Mouse (Mus musculus): ENCODE data around the gene Pla2g4e. TPM values are rescaled to one million over a fixed set of nuclear protein-coding genes. Genes with fewer than 3 reads are reported as not detected.
"Not testable (repeated sequence)": the region's sequence is repeated elsewhere in the genome, so short reads cannot be mapped to it uniquely, and the experiment has no call there.

The Pla2g4e gene
- polyA plus RNA-seq, 1 experiment from 2014 or later = not detected

DNA sequence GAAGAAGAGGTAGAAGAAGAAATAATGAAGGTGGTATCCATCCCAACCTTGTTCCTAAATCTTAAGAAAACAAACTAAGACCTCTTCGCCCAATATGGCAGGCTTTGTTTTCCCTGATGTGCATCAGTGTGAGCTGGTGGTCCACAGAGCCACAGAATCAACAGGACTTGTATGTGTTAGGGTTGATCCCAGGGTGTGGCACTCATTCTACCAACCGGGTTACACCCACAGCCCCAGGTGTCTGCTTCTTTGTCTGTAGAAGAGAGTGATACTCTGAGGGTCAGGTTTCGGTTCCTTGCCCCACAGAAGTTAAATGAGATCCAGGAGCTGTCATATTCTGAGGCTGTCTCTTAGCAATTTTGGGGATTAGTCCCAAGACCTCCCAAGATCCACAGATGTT lies 16.2 kb upstream of the Pla2g4e start:
- Histone ChIP-seq H3K9me3 (ENCODE audit: low read depth, low read length) (no peaks in the 10 kb centered on the region), H3K4me1 (ENCODE audit: insufficient read depth) (no peaks in the 10 kb centered on the region), H3K27me3 (ENCODE audit: insufficient read depth, low read length) (no peaks in the 10 kb centered on the region), H3K4me2 (no peak overlapping the region), H3K36me3 (ENCODE audit: insufficient read depth) (no peaks in the 10 kb centered on the region), H3K9ac (no peak overlapping the region), H3K27ac (ENCODE audit: low read depth) (no peak overlapping the region), H3K4me3 (ENCODE audit: low read depth, low read length) (no peak overlapping the region)
- DNase-seq (no peak), ATAC-seq (ENCODE audit: insufficient read depth) (no peak)
- WGBS = 59% methylated on average over 3 of the region's 3 CpGs
- no peak for TF ChIP-seq CTCF (IDR thresholded peaks at IDR 0.05; ENCODE audit: low read depth)

DNA sequence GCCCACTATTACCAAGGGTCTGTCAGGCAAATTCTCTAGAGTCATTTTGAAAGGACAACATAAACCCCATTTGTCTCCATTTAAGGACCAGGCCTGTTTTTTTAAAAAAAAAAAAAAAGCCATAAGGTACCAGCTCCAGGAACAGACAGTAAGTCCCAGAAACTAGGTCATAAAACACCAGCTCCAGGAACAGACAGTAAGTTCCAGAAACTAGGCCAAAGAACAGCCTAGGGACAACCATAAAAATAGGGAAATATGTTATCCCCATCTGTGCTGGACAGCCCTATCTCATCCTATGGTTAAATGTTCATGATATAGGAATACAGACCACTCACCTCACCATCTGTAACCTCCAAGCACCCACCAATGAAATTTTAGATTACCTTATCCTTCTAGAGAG lies 11.1 kb upstream of the Pla2g4e start:
- no peaks in the 10 kb centered on the region for H3K36me3 ChIP-seq (ENCODE audit: insufficient read depth)
- H3K4me1 ChIP-seq (ENCODE audit: insufficient read depth) = no peaks in the 10 kb centered on the region
- H3K4me2 ChIP-seq = no peak overlapping the region
- no peak overlapping the region for H3K9ac ChIP-seq
- H3K4me3 ChIP-seq (ENCODE audit: low read depth, low read length) = no peak overlapping the region
- H3K9me3 ChIP-seq (ENCODE audit: low read depth, low read length) = no peaks in the 10 kb centered on the region
- ATAC-seq (ENCODE audit: insufficient read depth) (no peak), DNase-seq (no peak)
- no peak for TF ChIP-seq CTCF (IDR thresholded peaks at IDR 0.05; ENCODE audit: low read depth)
- H3K27ac ChIP-seq (ENCODE audit: low read depth) = no peak overlapping the region
- H3K27me3 ChIP-seq (ENCODE audit: insufficient read depth, low read length) = no peaks in the 10 kb centered on the region

DNA sequence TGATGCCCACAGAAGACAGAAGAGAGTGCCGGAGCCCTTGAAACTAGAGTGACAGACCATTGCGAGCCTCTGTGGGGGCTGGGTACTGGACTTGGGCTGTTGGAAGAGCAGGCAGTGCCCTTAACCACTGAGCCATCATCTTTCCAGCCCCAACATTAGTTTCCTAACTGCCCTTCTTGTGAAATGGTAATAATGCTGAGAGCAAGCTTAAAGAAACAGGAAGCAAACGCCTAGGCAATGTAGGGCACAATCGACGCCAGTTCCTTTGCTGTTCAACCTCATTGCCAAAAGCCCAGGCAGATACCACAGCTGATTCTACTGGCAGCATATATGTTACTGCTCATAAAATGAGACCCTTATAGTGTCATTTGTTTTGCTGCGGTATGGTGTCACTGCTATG lies 7.5 kb upstream of the Pla2g4e start:
- no peak overlapping the region for H3K9ac ChIP-seq
- no peak overlapping the region for H3K4me2 ChIP-seq
- H3K27ac ChIP-seq (ENCODE audit: low read depth) = no peak overlapping the region
- H3K4me3 ChIP-seq (ENCODE audit: low read depth, low read length) = no peak overlapping the region
- no peaks in the 10 kb centered on the region for H3K9me3 ChIP-seq (ENCODE audit: low read depth, low read length)
- H3K27me3 ChIP-seq (ENCODE audit: insufficient read depth, low read length) = no peaks in the 10 kb centered on the region
- no peaks in the 10 kb centered on the region for H3K36me3 ChIP-seq (ENCODE audit: insufficient read depth)
- TF ChIP-seq CTCF (IDR thresholded peaks at IDR 0.05; ENCODE audit: low read depth) = no peak
- ATAC-seq (ENCODE audit: insufficient read depth) = no peak
- no peak for DNase-seq
- 86% methylated on average over 6 of the region's 6 CpGs for WGBS
- H3K4me1 ChIP-seq (ENCODE audit: insufficient read depth) = no peaks in the 10 kb centered on the region

DNA sequence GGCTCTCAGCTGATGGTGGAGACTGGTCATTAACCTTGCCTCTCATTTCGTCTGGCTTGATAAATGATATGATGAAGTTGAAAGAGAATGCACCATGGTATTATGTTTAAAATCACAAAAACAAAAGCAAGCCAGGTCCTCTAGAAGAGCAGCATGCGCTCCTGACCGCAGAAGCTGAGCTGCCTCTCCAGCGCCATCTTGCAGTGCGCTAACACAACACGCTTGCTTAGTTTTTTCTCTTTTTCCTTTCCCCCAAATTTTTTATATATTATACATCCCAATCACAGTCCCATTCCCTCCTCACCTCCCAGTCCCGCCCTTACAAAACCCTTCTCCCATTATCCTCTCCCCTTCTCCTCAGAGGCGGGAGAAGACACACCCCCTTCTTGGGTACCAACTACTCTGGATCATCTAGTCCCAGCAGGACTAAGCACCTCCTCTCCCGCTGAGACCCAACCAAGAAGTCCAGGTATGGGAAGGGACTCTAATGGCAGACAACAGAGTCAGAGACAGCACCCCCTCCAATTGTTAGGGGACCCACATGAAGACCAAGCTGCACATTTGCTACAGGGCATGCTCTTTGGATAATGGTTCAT lies 384 bp upstream of the Pla2g4e start:
- ATAC-seq (ENCODE audit: insufficient read depth) = peak; percentile 31; the same call in 1 of the 2 replicates
- Histone ChIP-seq H3K9ac (peak overlapping the region; percentile 11; the same call in 1 of the 2 replicates), H3K4me3 (ENCODE audit: low read depth, low read length) (peak overlapping the region; percentile 35), H3K4me2 (peak overlapping the region; percentile 72), H3K9me3 (ENCODE audit: low read depth, low read length) (no peaks in the 10 kb centered on the region), H3K27ac (ENCODE audit: low read depth) (no peak overlapping the region), H3K27me3 (ENCODE audit: insufficient read depth, low read length) (peaks cover 7% of the 10 kb centered on the region; the same call in 1 of the 2 replicates), H3K4me1 (ENCODE audit: insufficient read depth) (no peaks in the 10 kb centered on the region), H3K36me3 (ENCODE audit: insufficient read depth) (no peaks in the 10 kb centered on the region)
- 18% methylated on average over 9 of the region's 9 CpGs for WGBS
- peak; percentile 44 for TF ChIP-seq CTCF (IDR thresholded peaks at IDR 0.05; ENCODE audit: low read depth)
- peak; percentile 61 for DNase-seq

DNA sequence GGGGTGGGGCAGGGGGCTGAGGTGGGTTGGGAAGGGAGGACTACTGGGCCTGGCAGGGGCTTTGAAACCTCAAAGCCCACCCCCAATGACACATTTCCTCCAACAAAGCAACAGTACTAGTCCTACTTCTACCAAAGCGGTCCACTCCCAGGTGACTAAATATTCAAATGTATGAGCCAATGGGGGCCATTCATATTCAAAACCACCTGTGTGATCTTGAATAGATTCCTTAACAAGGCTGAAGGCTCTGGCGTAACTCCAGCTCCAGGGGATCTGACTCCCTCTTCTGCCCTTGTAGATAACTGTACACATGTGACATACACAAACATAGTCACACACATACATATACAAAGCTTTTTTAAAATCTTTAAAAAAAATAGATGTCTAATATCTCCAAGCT lies 1.1 kb downstream of the Pla2g4e start:
- Histone ChIP-seq H3K4me2 (no peak overlapping the region), H3K9me3 (ENCODE audit: low read depth, low read length) (no peaks in the 10 kb centered on the region), H3K27me3 (ENCODE audit: insufficient read depth, low read length) (peaks cover 7% of the 10 kb centered on the region; the same call in 1 of the 2 replicates), H3K4me1 (ENCODE audit: insufficient read depth) (no peaks in the 10 kb centered on the region), H3K4me3 (ENCODE audit: low read depth, low read length) (no peak overlapping the region), H3K36me3 (ENCODE audit: insufficient read depth) (no peaks in the 10 kb centered on the region), H3K9ac (no peak overlapping the region), H3K27ac (ENCODE audit: low read depth) (no peak overlapping the region)
- DNase-seq (no peak), ATAC-seq (ENCODE audit: insufficient read depth) (no peak)
- WGBS = 83% methylated on average over 2 of the region's 2 CpGs
- TF ChIP-seq CTCF (IDR thresholded peaks at IDR 0.05; ENCODE audit: low read depth) = no peak

DNA sequence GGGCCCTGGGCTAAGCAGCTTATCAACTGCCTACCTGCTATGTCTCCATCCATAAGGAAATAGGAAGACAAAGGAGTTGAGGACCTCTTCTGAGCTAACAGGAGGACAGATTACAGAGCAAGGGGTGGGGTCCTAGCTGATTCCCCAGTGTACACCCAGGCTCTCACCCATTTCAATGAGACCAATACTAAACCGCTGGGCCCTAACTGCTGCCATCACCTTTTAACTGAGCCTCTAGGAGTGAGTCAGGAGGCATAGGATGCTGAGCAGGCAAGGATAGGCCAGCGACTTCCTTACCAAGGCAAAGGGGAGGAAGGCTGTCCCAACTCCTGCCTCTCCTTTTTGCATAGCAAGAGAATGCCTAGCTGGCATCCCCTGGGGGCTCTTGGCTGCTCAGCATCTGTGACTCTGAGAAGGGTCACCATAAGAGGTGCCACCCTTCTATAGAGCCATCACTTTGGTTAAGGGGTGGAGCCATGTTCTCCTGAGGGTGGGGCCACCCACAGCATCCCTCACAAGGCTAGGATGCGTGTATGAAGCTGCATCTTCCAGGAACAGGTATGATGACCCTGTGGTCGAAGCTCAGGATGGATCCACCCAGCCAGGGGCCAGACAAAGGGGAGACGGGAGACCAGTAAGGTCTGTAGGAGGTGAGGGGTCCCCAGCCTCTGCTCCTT lies 2.2 kb downstream of the Pla2g4e start:
- Histone ChIP-seq H3K9me3 (ENCODE audit: low read depth, low read length) (no peaks in the 10 kb centered on the region), H3K4me3 (ENCODE audit: low read depth, low read length) (no peak overlapping the region), H3K27me3 (ENCODE audit: insufficient read depth, low read length) (peaks cover 7% of the 10 kb centered on the region; the same call in 1 of the 2 replicates)

DNA sequence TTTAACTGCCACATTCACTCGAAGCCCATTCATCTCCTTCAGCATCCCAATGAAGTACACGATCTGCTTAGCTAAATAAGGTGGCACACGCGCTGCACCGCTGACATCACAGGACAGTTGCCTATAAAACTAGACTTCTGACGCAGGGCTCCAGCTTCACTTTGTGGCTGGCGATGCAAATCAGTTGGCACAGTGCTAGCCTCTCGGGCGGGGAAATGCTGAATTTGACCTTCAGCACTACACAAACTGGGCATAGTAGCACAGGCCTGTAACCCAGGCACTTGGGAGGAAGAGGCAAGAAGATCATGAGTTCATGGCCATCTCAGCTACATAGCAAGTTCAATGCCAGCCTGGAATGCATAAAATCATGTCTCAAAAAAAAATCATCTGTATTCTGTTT lies 6.4 kb downstream of the Pla2g4e start:
- not testable (repeated sequence) for H3K27ac ChIP-seq (ENCODE audit: low read depth); H3K4me3 ChIP-seq (ENCODE audit: low read depth, low read length); ATAC-seq (ENCODE audit: insufficient read depth); H3K36me3 ChIP-seq (ENCODE audit: insufficient read depth); DNase-seq; H3K9ac ChIP-seq; H3K27me3 ChIP-seq (ENCODE audit: insufficient read depth, low read length); H3K9me3 ChIP-seq (ENCODE audit: low read depth, low read length); H3K4me2 ChIP-seq; H3K4me1 ChIP-seq (ENCODE audit: insufficient read depth)
- WGBS = 82% methylated on average over 7 of the region's 9 CpGs

More for the DNA sequence above, 2.2 kb downstream of the Pla2g4e start:
- H3K9ac ChIP-seq = no peak overlapping the region
- ATAC-seq (ENCODE audit: insufficient read depth) = no peak
- H3K27ac ChIP-seq (ENCODE audit: low read depth) = no peak overlapping the region
- 67% methylated on average over 5 of the region's 5 CpGs for WGBS
- H3K4me1 ChIP-seq (ENCODE audit: insufficient read depth) = no peaks in the 10 kb centered on the region
- H3K4me2 ChIP-seq = no peak overlapping the region
- no peak for DNase-seq
- H3K36me3 ChIP-seq (ENCODE audit: insufficient read depth) = no peaks in the 10 kb centered on the region
- TF ChIP-seq CTCF (IDR thresholded peaks at IDR 0.05; ENCODE audit: low read depth) = no peak

All from lung, embryonic 14.5 days (tissue).